Mouse (Mus musculus) gastrocnemius, adult 18-20 months (tissue): ENCODE data around the gene 4932415D10Rik. TPM values are rescaled to one million over a fixed set of nuclear protein-coding genes. Genes with fewer than 3 reads are reported as not detected.

ENCODE experiments used
- DNase-seq: peaks from one replicate; pipeline ENCODE4 v3.0.0; 2021; ENCODE audit warnings: low spot score
- long read RNA-seq, 2 experiments: library from polyadenylated mRNA; stranded (forward); transcript quantifications; one replicate each; pipeline ENCODE4 v2.0.0; 2021
- total RNA-seq, 2 experiments: library from RNA; stranded (reverse); gene quantifications; 2 replicates each; pipeline ENCODE4 v1.2.3; 2021

Gene 4932415D10Rik
- not detected for total RNA-seq
- long read RNA-seq, experiment 1 = 0 reads
- long read RNA-seq, experiment 2 = 0 reads

DNA sequence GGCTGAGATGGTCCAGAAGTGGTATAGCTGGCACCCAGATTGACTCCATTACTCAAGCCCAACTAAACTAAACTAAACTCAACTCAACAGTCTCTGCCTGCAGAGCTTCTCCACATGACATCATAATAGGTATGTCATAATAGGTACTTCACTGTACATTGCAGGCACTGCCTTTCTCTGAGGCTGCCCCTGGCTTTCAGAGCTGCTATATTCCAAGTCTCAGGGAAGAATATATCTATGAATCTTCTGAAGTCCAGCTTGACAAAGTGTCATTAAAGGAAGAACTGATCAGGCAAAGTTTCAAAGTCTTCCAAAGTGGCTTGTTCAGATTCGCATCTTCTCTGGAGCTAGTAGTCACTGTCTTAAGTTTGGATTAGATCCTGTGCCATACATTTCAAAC is at the start of gene 4932415D10Rik:
4932415D10Rik (minus strand) TSS at position 101 of the 400 bp plus-strand sequence.
- DNase-seq = no peak

DNA sequence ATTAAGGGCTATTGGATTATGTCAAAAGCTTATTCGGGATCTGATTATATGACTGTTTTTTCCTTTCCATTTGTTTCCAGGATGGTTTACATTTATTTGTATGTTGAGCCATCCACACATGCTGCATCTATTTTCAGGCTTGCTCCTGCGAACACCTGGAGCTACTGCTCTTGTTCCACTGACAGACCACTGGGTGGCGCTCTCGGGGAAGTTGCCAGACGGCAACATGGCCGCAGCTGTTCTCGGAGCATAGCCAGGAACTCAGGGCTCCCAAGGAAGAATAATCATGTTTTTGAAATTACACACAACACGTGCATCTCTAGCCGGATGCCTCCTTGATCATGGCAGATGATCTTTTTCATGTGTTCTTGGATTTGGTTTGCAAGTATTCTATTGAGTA is 45.5 kb upstream of the 4932415D10Rik start:
- no peak for DNase-seq

DNA sequence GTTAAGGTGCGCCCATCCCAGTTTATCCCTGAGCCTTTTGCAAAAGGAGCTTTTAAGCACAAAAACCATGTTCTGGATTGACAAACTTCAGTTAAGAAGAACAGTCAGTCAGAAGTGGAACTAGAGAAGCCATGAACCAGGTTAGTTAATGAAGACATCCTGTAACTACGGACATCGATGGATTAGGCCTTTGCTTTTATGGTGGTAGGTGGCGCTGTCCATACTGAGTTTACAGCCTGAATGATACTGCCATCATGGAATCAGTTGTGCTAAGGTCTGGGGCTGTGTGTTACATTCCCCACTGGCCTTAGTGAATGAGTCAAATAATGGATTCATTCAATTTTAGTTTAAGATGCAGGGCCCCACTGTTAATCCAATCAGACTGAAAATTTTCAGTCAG is 39.0 kb upstream of the 4932415D10Rik start:
- no peak for DNase-seq

DNA sequence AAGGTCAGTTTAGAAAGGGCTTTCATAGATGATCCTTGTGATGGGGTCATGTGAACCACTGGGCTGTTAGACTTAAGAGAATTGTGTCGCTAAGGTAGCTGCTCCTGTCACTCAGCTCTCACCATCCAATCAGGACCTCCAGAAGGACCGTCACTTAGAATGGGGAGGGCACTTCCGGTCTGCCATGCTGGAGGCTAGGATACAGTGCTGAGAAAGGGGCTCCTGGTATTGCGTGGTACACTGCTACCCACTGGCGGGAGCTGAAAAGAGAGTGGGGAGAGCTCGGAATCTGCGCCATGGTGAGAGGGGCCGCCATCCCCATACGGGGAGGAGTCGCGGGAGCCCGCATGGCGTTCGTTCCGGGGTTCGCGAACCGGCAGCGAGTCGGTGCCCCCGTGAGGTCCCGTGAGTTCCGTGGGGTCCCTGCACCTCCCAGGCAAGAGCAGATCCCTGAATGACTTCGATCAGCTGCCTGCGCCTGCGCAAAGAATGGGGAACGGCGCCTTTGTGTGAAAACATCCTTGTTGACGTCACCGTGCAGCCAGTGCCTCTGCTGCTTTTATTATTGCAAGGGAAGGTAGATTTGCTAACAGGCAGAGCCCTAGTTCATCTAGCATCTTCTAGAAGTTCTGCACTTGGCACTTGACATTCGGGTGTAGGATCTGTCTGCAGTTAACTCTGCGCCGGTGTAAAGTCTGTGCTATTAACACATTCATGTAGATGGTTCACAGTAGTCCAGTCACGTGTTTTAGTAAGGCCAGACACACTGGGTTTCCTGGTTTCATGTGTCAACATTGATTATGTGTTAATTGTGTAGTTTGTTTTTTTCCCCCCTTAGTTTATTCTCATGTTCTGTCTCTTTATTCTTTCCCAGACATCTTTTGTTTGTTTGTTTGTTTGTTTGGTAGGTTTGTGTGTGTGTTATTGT is 38.0 kb upstream of the 4932415D10Rik start, which contains the start of gene Gm4924:
Gm4924 (plus strand) TSS at position 173 of the 928 bp plus-strand sequence.
- DNase-seq = peak; percentile 75

DNA sequence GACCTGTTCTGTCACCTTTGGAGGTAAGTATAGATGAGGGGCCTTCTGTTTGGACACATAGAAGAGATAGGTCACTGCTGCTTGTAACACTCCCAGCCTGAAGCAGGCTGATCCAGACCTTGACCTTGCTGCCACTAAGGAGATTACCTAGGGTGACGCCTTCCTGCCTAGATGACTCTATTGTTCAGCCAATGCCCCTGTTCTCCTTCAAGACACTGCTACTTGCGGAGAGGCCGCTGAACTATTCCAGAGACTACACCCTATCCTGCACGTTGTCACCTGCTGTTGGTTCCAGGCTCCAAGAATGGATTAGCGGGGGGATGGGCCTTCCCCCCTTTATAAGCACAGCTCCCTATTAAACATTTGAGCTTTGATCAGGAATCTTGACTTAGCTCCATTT is 13.4 kb upstream of the 4932415D10Rik start:
- DNase-seq = no peak

DNA sequence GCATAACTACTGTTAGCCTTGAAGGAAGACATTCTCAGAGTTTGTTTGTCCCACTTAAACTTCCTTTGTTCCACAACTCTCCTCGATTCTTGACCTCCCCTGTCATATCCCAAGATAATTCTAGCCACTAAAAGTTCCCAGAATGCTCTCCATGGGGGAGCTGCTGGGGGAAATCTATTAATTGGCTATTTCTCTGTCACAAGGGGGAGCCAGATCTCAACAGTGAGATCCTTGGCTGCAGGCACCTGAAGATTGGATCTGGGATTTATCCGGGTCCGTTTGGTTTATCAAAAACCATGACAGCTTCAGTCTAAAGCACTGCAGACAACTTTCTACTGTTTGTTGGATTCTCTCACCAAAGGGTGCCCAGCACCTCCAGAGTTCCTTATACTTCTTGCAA is 3.8 kb upstream of the 4932415D10Rik start:
- no peak for DNase-seq

DNA sequence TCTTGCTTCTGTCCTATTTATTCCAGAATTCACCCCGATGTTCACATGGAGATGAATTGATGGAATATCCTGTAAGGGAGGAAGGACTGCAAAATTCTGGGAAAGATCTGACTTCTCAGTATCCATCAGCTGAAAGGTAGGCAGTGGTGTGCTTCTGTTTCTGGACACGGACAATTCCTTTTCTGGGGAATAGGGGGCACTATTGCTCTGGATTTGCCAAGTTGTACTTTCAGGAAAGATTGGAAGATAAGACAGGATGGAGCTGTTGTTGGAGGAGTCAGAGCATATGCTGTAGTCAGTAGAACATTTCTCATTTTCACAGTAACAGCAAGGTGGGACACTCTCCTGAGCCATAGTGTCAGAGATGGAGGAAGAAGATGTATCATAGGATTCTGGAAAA is 19.9 kb downstream of the 4932415D10Rik start:
- no peak for DNase-seq

DNA sequence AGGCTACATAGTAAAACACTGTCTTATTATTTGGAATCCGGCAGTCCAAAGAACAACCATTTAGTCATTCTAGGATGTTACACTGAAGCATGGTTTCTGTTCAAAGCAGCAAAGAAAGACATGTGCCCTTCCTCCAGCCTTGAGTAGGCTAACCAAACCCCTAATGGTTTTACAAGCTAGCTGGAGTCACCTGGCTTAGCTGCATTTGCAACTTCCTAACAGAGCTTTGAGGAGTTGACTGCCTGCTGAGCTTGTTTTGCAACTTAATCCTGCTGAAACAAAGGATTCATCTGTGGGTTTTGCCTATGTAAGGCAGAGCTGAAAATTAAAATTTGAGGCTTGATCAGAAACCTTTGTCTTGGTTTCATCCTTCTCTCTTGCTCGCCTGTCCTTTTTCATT is 59.1 kb downstream of the 4932415D10Rik start:
- no peak for DNase-seq

DNA sequence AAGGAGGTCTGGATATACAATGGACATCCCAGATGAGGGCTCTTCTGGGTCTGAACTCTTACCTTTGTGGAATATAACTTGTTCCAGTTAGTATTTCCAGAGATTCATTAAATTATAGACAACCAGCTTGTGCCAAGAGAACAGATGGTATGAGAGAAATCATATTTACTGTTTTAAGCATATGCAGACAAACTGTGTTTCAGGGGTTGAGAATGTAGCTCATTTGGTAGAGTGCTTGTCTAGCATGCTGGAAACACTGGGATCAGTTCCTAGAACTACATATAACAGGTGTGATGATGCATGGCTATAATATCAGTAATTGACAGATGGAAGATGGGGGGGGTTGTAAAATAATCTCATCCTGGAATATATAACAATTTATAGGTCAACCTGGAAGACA is 71.4 kb downstream of the 4932415D10Rik start:
- no peak for DNase-seq

DNA sequence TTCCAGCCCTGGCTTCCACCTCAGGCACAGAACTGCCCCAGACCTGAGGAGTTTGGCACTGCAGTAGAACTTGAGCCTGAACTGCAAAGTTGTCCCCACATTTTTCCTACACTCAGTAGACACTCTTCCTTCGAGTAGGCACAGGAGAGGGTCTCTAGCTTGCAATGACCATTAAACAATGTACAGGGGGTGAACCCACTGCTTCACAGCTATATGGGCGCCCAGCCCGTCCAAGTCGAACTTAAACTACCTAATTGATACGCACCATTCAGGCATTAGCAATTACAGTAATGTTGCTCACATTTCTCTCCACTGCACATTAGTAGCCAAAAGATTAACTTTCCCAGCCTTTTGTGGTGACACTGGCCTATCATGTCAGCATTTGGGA is 75.0 kb downstream of the 4932415D10Rik start:
- no peak for DNase-seq

DNA sequence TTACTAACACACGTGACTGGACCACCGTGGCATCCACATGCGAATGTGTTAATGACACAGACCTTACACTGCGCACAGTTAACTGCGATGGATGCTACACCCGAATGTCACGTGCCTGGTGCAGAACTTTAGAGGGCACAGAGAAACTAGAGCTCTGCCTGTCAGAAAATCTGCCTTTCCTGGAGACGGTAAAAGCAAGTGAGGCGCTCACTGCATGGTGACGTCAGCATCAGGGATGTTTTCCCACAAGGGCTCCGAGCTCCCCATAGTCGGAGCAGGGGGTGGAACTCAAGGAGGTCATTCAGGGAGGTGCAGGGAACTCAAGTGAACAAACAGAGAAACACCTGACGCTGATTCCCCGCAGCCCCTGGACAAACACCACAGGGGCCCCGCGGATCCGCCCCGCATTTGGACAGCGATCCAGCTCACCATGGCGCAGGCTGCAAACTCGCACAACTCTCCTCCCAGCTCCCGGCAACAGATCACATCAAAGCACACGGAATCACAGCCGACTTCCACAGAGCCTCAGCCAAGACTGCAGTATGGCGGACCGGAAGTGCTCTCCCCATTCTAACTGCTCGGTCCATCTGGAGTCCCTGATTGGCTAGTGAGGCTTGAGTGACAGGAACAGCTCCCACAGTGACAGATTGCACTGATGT is 75.5 kb downstream of the 4932415D10Rik start, which contains the start of gene Zfp938:
Zfp938 (minus strand) TSS at position 539 of the 659 bp plus-strand sequence.
- DNase-seq = peak; percentile 85

Other genes with a start within 250 kb of the 4932415D10Rik start
- 1 to 10 TPM; 1.0 to 1.6 TPM for gene BC024063, start 233.2 kb downstream of the 4932415D10Rik start, total RNA-seq
- gene AU041133, start 188.6 kb downstream of the 4932415D10Rik start, total RNA-seq = under 1 TPM; 0.38 to 0.46 TPM
- 1 to 10 TPM; 3.4 to 4.5 TPM for gene Zfp938, start 75.3 kb downstream of the 4932415D10Rik start, total RNA-seq
- 1 to 10 TPM in 1 of 2 experiments, under 1 TPM in 1; 0.57 to 1.5 TPM for gene Gm4924, start 37.7 kb upstream of the 4932415D10Rik start, total RNA-seq
- not detected for gene Gm1553, start 176.0 kb upstream of the 4932415D10Rik start, total RNA-seq